Mouse (Mus musculus) frontal cortex, adult 2 months (tissue): ENCODE results near the gene Gm7534. TPM values are rescaled to one million over a fixed set of nuclear protein-coding genes. Genes with fewer than 3 reads are reported as not detected.

Experiments
- DNase-seq, 2 experiments: peaks; one replicate each; pipeline ENCODE4 v3.0.0; 2022; ENCODE audit warnings: low spot score in 1 of 2; ENCODE audit errors: extremely low spot score in 1 of 2
- polyA plus RNA-seq: library from polyadenylated mRNA; depleted of rRNA; stranded (reverse); fragments of >200 nt; gene quantifications from 2 replicates; pipeline ENCODE4 v1.2.3, GENCODE M21; 2012

Gm7534 gene
- polyA plus RNA-seq, 1 experiment: not detected

GRCm38 (mm10) chr4:134206488-134207053 lies 3.8 kb upstream of the Gm7534 start:
- no peak for DNase-seq

- DNase-seq: no peak
Measured at GRCm38 (mm10) chr4:134203340-134203896, 614 bp upstream of the Gm7534 start.

- DNase-seq: no peak
Measured at GRCm38 (mm10) chr4:134199371-134199770, 3.4 kb downstream of the Gm7534 start.

DNA sequence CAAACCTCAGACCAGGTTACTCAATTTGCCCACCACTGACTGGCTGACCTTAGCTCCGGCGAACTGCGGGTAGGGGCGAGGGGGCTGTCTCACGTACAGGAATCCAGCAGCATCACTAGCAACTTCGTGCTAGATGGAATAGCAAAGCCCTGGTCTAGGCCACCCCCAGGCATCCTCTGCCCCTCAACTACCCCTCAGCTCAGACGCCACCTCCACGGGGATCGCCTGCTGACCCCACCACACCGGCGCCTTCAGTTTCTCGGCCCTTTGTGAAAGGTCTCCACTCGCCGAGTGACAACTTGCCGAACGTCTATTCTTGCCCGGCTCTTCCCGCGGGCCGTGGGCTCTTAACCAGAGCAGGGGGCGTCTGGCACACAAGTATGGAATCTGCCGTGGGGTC lies 16.5 kb downstream of the Gm7534 start:
- no peak for DNase-seq

DNA sequence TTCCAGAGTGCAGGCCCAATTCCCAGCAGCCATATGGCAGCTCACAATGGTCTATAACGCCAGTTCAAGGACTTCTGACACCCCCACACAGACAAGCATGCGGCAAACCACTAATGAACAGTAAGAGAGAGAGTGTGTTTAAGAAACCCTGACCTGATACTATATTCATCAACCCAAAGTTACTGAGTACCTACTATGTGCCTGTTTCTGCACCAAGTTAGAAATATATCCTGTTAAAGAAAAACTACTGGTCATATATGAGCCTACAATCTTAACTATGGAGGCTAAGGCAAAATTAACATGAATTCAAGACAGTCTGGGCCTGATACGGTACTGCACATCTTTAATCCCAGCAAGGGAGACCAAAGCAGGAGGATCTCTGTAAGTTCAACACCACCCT lies 17.2 kb downstream of the Gm7534 start:
- DNase-seq: no peak

GRCm38 (mm10) chr4:134183711-134184110 lies 19.1 kb downstream of the Gm7534 start:
- DNase-seq: no peak

- no peak for DNase-seq
Measured at GRCm38 (mm10) chr4:134181825-134182224, 21.0 kb downstream of the Gm7534 start.

- no peak for DNase-seq
Measured at GRCm38 (mm10) chr4:134181112-134181511, 21.7 kb downstream of the Gm7534 start.

DNA sequence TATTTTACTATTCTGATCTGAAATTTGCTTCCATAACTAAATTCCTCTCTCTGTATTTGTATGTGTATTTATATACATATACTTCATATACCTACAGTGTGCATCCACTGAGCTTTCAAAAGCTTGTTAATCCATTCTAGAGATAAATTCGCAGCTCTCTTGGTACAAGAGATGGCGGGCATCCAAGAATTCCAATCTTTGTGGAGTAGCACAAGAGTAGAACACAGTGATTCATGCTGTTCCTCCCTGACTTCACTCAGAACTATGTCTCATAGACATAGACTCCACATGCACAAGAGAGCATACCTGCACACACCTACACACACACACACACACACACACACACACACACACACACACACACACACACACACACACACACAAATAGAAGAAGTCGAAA lies 30.4 kb downstream of the Gm7534 start:
- peak; percentile 14 to 67 for DNase-seq

DNA sequence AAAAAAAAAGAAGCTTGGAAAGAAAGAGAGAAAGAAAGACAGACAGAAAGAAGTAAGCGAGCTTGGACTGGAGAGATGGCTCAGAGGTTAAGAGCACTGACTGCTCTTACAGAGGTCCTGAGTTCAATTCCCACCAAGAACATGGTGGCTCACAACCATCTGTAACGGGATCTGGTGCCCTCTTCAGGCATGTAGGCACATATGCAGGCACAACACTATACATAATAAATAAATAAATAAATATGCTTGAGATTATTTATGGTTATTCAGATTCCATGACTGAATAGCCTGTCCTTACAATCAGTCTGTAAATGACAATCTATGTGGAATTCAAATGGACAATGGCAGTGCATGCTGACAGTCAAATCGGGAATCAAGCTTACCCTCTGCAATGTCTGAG lies 35.9 kb downstream of the Gm7534 start:
- DNase-seq: no peak

DNA sequence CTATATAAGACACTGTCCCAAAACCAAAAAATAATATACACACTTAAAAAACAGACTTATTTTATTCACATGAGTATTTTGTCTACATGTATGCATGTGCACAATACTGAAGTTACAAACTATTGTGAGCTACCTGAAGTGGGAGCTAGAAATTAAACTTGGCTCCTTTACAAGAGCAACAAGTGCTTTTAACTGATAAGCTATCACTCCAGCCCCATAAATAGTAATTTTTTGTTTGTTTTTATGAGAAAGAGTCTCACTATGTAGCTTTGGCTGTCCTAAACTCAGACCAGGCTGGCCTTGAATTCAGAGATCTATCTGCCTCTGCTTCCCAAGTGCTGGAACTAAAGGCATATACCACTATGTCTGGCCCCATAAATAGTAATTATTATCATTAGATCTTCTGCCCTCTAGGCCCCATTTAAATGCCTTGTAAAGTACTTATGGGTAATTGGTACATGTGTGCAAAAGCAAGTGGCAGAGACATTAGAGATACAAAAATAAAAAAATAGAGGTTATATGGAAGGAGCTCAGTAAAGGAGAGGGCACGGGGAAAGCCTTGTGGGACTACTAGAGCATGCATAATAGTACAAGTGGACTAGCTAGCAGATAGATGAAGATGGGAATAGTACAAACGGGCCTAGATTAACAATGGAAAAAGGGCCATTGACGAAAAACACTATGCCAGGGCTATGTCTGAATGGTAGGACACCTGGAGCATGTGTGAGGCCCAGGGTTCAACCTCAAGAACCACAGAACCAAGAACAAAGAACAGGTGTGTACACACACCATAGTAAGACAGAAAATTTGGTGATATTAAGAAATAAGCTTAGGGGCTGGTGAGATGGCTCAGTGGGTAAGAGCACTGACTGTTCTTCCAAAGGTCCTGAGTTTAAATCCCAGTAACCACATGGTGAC lies 37.0 kb downstream of the Gm7534 start:
- DNase-seq: no peak

GRCm38 (mm10) chr4:134165024-134165423 lies 37.8 kb downstream of the Gm7534 start:
- no peak for DNase-seq

DNA sequence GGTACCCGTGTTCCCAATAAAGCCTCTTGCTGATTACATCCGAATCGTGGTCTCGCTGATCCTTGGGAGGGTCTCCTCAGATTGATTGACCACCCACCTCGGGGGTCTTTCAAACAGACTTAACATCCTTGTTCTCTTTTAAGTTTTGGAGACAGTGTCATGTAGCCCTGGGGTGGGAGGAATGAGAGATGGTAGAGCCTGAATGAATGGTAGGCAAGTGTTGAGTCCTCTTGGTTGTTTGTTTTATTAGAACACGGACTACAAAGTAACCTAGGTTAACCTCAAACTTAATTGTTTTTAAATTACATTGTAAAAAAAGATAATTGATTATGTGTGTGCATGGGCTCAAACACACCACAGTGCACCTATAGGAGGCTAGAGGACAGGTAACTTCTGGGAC lies 38.2 kb downstream of the Gm7534 start:
- DNase-seq: no peak

- DNase-seq: peak in 1 of 2 experiments; percentile 25
Measured at GRCm38 (mm10) chr4:134160071-134160470, 42.7 kb downstream of the Gm7534 start.

GRCm38 (mm10) chr4:134158774-134159173 lies 44.0 kb downstream of the Gm7534 start:
- no peak for DNase-seq

- DNase-seq: no peak
Measured at GRCm38 (mm10) chr4:134157558-134157957, 45.2 kb downstream of the Gm7534 start.

DNA sequence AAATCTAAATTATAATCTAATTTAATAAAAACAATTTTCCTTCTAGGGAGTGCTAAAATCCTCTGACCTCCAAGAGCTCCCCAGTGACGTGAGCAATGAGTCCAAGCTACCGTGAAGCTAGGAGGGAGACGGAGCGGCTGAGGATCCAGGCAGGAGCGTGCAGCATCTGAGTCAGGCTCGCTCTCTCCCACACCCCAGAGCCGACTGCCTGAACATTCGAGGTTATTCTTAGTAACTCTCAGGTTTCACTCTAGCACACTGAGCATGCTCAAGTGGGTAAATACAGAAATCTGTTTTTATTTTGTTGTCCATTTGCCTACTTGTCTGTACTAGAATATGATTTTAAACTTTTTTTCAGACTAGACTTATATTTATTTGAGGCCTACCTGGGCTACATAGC lies 46.1 kb downstream of the Gm7534 start:
- DNase-seq: peak; percentile 36 to 75

- no peak for DNase-seq
Measured at GRCm38 (mm10) chr4:134155961-134156465, 46.8 kb downstream of the Gm7534 start.

GRCm38 (mm10) chr4:134155531-134155930 lies 47.3 kb downstream of the Gm7534 start:
- no peak for DNase-seq

DNA sequence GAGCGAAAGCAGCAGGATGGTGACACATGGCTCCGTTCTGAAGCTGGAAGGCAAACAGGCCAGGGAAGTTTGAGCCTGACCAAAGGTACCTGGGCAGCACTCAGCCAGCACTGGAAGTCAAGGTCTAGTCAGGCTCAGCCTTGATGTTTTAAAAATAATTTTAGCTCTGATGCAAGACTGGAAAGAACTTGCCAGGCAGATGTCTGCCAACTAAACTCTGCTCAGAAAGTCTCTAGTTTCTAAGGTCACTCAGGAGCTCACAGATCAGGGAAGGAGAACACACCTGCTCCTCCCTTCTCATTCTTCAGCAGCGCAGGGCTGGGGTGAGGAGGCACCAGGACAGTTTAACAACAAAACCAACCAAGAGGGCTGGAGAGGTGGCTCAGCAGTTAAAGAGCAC lies 48.5 kb downstream of the Gm7534 start:
- DNase-seq: no peak

DNA sequence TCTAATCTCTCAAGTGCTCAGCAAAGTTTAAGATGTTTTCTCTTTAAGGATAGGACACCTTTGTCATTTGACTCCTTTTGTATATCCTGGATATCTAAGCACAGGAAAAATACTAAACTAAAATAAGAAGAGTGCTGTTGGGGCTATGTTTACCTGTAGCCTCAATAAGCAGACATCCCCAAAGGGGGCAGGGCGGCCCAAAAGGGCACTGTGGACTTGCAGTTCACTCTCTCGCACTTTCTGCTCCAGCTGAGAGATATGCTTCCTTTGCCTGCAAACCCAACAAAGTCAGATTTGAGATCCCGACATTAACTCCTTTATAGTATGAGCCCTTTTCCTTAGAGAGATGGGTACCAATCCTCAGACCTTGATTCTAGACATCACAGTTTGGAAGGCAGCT lies 49.1 kb downstream of the Gm7534 start:
- no peak for DNase-seq

DNA sequence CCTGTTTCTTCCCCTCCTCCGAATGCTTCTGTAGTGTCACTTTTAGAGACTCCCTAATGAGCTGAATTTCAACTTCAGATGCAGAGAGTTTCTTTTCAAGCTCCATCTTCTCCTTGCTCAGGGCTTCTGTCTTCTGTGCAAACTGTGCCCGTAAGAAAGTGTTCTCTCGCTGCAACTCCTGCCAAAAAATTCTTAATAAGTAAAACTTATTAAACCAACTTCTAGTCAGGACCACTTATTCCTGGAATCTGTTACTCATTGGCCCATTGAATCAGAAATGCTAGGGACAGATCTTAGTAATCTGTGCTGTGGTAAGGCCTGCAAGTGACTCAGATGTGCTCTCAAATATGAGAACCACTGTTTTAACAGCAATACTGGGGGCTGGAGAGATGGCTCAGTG lies 50.7 kb downstream of the Gm7534 start:
- no peak for DNase-seq
